Mouse (Mus musculus) adrenal gland, postnatal 25 days (tissue): ENCODE measurements around the gene Rgs11. TPM values are rescaled to one million over a fixed set of nuclear protein-coding genes. Genes with fewer than 3 reads are reported as not detected.
A peak's percentile ranks its signal among the peaks of the same experiment; 100 is the strongest.
"Not testable (repeated sequence)": the region's sequence is repeated elsewhere in the genome, so short reads cannot be mapped to it uniquely, and the experiment has no call there.

ENCODE experiments used
- DNase-seq: peaks from one replicate; pipeline ENCODE4 v3.0.0; 2021; ENCODE audit warnings: mixed read lengths
- long read RNA-seq: library from polyadenylated mRNA; stranded (forward); transcript quantifications from one replicate; pipeline ENCODE4 v2.0.0, GENCODE M21; 2021
- total RNA-seq: library from RNA; stranded (reverse); gene quantifications from 2 replicates; pipeline ENCODE4 v1.2.3, GENCODE M21; 2021

The Rgs11 gene
- total RNA-seq: 39.5 and 57.6 TPM in 2 replicates
- long read RNA-seq, partial matches to known transcripts: 9 of 62 reads
- long read RNA-seq, other reads (novel, unspliced or antisense): 53 of 62 reads

DNA sequence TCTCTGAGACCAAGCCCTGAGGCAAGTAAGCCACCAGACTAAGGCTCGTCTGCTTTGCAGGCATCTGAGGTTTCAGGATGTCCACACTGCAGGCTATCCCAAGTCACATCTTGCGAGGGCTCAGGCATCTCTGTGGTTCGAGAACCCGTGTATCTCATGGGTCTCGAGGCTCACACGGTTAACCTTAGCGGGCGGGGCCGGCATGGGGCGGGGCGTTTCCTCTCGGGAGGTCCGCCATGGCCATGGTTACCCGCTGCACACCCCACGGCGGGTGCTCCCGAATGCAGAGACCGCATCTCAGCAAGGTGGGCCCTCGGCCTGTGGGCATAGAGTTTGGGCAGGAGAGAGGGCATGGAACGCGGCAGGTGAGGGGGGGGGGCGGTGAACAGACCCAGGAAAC is at the start of gene Rgs11:
Rgs11 (plus strand) TSS at position 215 of the 400 bp plus-strand sequence.
- peak; percentile 77 for DNase-seq

DNA sequence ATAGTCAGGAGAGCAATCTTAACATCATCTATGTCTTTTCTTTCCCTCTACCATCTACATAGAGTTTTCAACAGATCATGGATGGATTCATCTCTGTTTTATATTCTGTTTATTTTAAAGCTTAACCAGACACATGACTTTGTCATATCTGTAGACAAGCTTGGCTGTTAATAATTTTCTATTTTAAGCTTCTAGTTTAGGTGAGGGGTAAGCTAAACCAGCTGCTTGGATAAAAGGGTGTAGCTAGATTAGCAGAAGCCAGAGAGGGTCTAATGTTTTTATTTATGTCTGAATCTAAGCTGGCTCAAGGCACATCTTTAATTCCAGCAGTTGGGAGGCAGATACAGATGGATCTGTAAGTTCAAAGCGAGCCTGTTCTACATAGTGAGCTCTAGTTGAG is 40.0 kb upstream of the Rgs11 start:
- DNase-seq: no peak

DNA sequence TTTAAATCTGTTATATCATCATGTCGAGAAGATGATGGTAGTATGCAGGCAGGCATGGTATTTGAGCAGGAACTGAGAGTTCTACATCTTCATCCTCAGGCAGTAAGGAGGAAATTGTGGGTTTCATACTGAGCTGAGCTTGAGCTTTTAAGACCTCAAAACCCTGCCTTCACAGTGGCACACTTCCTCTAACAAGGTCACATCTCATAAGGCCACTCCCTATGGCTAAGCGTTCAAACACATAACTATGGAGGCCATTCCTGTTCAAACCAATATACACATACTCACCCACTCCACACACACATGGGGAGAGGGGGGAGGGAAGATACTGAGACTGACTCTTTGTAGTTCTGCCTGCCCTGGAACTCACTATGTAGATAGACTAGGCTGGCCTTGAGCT is 34.7 kb upstream of the Rgs11 start:
- DNase-seq: no peak

DNA sequence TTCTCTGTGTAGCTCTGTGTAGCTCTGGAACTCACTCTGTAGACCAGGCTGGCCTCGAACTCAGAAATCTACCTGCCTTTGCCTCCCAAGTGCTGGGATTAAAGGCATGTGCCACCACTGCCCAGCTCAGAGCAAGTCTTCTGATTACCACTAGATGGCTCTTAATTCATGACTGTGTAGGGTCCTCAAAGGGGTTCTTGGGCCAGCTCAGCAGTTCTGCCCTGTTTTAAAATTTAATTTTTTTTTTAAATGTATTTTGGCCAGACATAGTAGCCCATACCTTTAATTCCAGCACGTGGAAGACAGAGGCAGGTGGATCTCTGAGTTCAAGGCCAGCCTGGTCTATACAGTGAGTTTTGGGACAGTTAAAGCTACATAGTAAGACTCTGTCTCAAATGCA is 27.5 kb upstream of the Rgs11 start:
- not testable (repeated sequence) for DNase-seq

DNA sequence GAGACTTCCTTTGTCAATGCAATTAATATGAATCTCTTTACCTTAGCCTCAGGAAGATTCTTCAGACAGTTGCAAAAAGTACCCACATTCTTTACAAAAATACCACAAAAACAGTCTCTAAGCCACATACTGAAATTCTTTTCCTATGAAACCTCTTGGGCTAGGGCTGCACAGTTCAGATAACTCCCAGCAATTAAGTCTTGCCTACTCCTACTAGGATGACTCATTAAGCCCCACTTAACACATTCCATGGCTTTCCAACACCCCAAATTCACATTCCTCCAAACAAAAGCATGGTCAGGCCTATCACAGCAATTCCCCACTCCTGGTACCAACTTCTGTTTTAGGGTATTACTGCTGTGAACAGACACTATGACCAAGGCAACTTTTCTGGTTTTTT is 24.1 kb upstream of the Rgs11 start:
- DNase-seq: no peak

DNA sequence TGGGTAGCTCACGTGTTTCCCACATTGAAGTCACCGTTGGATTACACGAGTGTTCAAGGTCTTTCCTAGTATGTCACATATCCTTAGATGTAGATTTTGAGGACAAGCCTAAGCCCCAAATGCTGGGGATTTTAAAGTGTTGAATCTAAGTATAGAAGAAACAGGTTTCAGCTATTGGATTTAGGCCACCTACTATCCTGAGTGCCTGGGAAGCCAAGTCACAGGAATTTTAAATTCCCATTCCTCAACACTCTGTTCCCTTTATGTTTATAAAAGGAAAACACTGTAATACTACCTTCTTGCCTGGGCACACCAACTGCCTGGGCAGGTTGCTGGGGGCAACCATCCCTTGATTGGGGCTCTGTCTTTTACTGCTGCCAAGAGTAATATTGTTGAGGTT is 21.6 kb upstream of the Rgs11 start:
- no peak for DNase-seq

DNA sequence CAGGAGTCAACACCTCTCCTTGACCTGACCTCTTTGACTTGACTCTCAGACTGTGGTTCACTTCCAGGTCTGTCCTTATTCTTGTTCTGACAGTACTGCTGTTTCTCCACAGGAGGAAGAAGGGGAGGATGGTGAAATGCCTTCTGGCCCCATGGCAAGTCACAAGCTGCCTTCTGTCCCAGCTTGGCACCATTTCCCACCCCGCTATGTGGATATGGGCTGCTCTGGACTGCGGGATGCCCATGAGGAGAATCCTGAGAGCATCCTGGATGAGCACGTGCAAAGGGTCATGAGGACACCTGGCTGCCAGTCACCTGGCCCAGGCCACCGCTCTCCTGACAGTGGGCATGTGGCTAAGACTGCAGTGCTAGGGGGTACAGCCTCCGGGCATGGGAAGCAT is 15.2 kb upstream of the Rgs11 start:
- DNase-seq: no peak

DNA sequence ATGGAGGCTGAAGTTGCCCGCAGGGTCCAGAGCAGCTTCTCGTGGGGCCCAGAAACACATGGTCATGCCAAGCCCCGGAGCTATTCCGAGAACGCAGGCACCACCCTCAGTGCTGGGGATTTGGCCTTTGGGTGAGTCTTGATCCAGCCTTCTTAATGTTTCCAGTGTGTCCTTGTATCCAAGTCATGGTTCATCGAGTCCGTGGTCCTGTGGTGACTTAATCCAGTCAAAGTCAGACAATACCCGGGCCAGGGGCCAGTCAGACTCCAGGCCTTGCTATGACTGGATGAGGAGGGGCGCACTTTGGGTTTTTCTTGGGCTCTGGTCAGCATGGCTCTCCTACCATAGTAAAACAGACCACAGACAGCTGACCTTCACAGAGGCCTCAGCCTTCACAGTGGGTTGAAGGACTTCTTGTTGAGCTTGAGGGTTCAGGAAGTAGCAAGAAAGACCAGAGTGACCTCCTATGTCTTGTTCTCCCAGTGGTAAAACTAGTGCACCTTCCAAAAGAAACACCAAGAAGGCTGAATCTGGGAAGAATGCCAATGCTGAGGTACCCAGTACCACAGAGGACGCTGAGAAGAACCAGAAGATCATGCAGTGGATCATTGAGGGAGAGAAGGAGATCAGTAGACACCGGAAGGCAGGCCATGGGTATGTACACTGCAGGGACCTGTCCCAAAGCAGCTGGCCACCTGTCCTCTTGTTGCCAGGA is 14.5 kb upstream of the Rgs11 start:
- DNase-seq: no peak

DNA sequence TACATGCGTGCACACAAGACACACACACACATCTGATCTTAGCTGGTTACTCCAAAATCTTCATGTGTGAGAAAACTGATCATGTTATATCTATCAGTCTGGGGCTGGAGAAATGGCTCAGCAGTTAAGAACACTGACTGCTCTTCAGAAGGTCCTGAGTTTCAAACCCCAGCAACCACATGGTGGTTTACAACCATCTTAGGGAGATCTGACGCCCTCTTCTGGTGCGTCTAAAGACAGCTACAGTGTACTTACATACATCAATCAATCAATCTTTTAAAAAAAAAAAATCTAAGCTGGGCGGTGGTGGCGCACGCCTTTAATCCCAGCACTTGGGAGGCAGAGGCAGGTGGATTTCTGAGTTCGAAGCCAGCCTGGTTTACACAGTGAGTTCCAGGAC is 11.3 kb upstream of the Rgs11 start:
- not testable (repeated sequence) for DNase-seq

DNA sequence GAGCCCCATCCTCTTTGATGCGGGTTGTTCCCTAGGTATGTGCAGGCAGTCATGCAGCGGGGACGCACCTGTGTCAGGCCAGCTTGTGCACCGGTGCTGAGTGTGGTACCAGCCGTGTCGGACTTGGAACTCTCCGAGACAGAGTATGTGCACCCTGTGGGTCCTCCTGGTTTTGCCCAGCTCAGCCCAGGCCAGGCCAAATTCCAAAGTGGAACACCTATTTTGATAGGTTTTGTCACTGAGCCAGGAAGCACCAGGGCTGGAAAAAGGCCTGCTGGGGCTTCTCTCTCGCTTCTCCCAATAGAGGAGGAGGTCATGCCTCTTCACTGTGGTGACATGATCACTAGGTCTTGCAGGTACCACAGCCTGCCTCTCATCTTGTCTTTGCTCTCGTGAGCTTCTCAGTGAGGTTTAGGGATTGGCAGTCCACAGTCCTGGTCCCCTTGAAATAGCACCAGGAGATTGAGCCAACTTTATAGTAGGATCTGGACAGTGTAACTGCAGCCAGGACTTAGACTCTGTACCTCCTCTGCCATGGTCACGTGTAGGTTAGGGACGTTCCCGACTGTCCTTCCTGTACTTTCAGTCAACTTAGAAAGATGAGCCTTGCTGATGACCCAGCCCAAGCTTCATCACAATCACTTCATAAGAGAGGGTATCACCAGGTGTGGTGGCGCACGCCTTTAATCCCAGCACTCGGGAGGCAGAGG is 10.1 kb upstream of the Rgs11 start:
- DNase-seq: no peak

DNA sequence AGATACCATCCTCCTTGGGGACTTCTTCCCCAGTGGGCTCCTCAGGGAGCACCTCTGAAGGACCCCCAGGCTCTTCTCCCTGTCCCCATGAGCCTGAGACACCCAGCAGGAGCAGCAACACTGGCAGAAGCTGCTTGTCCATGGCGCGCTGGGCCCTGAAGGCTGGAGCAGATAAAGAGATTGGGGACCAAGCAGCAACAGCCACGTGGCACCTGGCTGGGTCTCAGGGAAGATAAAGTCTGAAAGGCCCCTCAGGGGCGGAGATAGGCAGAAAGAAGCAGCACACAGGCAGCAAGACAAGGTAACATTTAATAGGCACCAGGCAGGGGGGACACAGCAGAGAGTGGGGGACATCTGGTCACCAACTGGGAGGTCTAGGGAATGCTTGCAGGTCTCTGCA is 3.9 kb upstream of the Rgs11 start, which contains the start of gene Pdia2:
Pdia2 (minus strand) TSS at position 196 of the 400 bp plus-strand sequence.
- DNase-seq: no peak

DNA sequence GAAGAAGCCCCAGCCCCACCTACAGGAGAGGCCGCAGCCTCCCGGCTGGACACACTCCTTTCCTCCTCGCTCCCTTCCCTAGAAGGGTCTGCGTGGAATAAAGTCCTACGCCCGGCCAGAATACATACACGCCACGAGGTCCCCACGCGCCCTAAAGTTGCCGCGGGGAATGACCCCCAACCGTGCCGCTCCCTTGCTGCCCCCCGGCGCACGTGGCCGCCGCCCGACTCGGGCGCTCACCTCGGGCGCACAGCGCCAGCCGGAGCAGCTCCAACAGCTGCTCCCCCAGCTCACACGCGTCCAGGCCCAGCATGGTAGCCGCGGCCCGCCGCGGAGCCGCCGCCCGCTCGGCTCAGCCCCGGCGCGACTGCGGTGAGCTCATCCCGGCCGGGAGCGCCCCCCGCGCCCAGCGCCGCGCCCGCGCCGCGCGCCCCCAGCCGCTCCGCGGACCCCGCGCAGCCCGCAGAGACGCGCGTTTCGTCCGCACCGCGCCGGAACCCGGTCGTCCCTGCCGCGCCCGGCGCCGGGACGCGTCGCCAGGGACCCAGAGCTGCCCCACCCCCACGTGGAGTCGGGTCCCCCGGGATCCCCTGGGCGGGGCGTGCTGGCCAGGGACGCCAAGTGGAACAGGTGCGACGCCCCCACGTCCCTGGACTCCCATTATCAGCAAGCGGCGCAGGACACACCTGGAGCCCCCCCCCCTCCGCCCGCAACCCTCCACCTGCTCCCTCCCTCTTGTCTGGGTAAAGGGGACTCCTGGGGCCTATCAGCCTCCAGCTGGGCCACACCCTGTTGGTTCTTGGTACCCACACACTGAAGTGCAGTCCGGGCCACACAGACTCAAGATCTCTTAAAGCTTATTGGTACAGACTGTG is 1.7 kb upstream of the Rgs11 start:
- peak; percentile 49 for DNase-seq

DNA sequence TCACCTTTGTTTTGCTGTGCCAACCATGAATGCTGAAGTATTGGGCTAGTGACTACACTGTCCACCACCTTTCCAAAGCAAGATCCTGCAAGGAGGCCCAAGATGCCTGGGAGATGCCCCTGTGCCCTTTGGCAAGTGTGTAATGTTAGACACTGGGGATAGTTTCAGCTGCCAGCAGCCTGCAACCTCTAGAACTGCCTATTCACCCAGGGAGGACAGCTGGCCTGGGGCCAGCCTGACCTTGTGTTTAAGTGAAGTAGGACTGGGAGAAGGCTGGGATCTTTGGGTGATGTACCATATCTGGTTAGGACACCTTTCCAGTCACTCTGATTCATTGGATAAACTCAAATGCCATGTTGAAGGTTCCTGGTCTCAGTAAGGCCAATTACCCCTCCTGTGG is 753 bp upstream of the Rgs11 start:
- peak; percentile 66 for DNase-seq

DNA sequence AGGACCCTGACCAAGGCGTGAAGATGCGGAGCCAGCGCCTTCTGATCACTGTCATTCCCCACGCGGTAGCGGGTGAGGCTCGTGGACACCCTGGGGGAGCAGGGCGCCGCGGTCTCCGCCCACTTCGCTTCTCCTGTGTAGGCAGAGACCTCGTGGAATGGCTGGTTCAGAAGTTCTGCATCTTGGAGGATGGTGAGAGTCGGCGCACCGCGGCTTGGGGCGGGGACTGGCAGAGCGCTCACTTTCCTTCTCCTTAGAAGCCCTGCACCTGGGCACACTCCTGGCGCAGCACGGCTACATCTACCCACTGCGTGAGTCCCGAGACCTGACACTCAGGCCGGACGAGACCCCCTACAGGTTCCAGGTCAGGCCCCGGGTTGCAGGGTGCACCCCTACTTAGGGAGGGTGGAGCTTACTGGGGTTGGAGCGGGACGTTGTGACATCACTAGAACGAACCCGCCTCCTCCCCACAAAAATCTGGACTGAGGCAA is 615 bp downstream of the Rgs11 start:
- peak; percentile 62 for DNase-seq

DNA sequence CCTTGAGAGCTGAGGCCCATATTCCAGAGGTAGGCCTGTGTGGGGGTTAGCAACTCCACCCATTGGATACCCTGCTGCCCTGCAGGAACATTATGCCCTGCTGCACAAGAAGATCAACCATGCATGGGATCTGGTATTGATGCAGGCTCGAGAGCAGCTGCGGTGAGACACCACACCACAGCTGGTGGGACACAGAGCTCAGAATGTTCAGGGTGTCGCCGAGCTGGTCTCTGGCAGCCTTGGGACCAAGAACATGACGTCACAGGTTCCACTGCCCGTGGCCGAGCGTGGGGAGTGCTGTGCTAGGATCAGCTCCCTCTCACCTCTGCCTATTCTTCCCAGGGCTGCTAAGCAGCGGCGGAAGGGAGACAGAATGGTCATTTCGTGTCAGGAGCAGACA is 2.0 kb downstream of the Rgs11 start:
- DNase-seq: no peak

DNA sequence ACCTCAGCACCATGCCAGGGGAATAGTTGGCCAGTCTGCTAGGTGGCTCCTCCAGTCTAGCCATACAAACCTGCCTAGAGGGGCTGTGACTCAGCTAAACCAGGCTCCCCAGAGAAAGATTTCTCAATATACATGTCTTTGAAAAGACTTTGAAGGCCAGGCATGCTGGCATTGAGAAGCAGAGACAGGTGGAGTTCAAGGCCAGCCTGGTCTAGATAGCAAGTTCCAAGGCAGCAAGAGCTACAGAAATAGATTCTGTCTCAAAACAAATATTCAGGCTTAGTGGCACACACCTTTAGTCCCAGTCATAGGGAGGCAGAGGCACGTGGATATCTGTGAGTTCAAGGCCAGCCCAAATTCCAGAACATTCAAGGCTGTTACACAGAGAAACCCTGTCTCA is 3.6 kb downstream of the Rgs11 start:
- no peak for DNase-seq

DNA sequence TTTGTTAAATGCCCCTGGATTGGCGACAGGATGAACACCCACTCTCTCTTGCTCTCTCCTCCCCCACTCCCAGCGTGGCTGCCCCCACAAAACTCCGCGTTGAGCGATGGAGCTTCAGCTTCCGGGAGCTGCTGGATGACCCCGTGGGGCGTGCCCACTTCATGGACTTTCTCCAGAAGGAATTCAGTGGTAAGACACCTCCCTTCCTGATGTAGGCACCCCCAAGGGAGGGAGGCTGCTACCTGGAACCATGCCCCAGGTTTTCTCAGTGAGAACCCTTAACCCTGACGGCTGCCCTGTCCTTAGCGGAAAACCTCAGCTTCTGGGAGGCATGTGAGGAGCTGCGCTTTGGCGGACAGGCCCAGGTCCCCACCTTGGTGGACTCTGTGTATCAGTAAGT is 4.9 kb downstream of the Rgs11 start, which contains the start of gene Arhgdig:
Arhgdig (minus strand) TSS at position 101 of the 400 bp plus-strand sequence.
- no peak for DNase-seq

DNA sequence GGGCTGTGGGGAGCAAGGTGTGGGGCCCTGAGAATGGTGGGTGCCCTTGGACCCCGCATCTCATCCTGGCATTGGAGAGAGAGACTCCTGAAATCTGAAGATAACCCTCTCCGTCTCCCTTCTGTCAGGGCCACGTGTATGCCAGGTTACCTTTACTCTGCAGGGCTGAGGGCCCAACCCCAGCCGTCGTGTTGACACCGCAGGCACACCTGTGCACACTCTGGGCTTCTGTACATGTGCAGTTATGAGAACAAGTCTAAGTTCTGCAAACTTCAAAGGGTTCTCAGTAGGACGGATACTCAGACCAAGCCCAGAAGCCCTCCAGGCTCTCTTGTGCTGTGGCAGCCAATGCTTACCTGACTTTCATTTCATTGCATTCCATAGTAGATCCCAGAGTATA is 9.5 kb downstream of the Rgs11 start:
- no peak for DNase-seq

DNA sequence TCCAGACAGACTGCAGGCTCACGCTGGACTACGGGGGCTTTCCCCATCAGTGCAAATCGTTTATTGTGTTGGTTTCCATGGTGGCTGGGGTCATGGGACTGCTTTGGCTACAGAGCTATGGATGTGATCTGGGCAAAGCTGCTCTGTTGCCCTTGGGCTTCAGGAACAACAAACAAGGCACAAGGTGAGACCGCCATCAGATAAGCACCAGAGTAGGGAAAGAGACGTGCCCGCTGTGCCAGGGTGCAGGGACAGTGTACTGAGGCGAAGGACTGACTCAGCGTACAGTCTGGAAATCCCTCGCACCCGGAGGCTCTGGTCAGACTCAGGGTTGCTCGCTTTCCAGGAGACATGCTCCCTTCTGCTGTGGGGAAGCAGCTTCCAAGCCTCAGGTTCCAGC is 9.9 kb downstream of the Rgs11 start:
- no peak for DNase-seq

DNA sequence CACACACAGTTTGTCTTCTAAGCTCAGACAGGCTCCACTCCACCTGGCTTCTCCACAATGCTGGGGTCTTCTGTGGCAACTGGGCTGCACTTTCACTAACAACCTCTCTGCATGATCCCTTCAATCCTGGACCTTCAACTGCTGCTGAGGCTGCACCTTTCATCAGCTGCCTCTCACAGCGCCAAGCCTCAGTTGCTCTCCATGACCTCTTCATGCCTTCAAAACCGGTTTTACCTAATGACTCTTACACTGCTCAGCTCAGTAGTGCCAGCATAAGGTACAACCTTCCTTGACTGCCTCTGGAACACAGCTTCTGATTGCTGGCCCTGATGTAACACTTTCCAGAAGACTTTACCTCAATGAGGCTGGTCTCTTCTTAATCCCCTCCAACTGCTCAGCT is 18.8 kb downstream of the Rgs11 start:
- DNase-seq: no peak

DNA sequence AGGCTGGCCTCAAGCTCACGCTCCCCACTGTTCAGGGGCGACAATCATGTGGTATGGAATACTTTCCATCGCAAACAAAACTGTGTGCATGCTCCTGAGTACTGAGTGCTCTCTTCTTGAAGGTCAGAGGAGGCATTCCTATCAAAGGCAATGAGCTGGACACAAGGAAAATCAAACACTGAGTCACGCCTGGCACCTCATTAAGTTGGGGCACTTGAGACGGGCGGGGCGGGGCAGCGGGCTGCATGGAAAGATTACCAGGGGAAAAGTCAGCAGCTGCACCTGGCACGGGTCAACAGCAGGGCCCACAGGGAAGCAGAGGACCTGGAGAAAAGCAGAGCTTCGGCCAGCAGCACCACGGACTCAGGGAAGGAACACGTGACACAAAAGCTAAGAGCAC is 22.4 kb downstream of the Rgs11 start:
- DNase-seq: no peak

DNA sequence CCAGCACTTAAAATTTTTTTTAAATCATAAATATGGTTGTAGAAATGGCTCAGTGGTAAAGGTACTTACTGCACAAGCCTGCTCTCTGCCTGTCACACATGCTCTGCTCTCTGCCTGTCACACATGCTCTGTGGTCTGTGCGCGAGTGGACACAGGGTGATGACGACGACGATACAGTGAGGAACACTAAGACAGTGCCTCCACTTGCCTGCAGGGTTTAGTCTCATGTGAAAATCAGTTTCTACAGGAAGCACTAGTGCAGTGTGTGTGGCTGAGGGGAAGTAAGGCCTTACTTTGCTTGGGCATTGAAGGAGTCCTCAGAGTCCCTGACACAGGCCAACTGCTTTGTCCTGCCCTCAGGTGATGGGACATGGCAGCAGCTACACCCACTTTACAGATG is 27.0 kb downstream of the Rgs11 start:
- no peak for DNase-seq

DNA sequence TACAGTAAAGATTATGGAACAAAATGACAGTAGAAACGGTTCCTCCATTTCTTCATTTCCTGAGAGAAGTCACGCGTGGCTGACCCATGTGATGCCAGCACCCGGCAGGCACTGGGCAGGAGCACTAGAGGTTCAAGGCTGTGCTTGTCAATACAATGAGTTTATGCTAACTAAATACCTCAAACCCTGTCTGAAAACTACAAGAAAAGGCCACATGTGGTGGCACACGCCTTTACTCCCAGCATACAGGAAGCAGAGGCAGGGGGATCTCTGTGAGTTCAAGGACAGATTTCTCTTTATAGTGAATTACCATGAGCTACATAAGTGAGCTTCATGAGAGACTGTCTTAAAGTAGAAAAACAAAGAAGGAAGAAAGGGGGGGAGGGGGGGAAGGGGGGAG is 28.4 kb downstream of the Rgs11 start:
- DNase-seq: no peak
